Mouse (Mus musculus) olfactory bulb, adult 2 months (tissue): ENCODE results near the gene Nkx6-1.

ENCODE experiments used
- CTCF ChIP-seq: fragments of 200-500 bp; IDR thresholded peaks from 2 replicates; pipeline ENCODE4 v1.5.1; 2012; ENCODE audit warnings: low read depth, mild to moderate bottlenecking, low read length, moderate library complexity; ENCODE audit not compliant: insufficient read depth
- POLR2A ChIP-seq: fragments of 200-500 bp; IDR thresholded peaks from 2 replicates; pipeline ENCODE4 v1.6.1; 2012; ENCODE audit warnings: mild to moderate bottlenecking, low read depth, low read length, moderate library complexity; ENCODE audit not compliant: insufficient read depth

GRCm38 (mm10) chr5:101666713-101667112 lies 1.9 kb upstream of the Nkx6-1 start:
- TF ChIP-seq CTCF (no peak), POLR2A (no peak)
